Mouse (Mus musculus) lung, embryonic 16.5 days (tissue): ENCODE measurements around the gene Kcna1. TPM values are rescaled to one million over a fixed set of nuclear protein-coding genes. Genes with fewer than 3 reads are reported as not detected.
A peak's percentile ranks its signal among the peaks of the same experiment; 100 is the strongest.

Experiments used
- ATAC-seq: fragments of 200-750 bp; cut with Nextera tagmentation; 2 replicates; pipeline ENCODE4 v1.8.0; 2017; ENCODE audit warnings: low read depth, mild to moderate bottlenecking, moderate library complexity
- H3K27ac ChIP-seq: fragments of 300-500 bp; sonication (generic); 2 replicates; pipeline ENCODE4 v1.5.1; 2014; ENCODE audit warnings: mild to moderate bottlenecking, control low read depth, low read length
- H3K27me3 ChIP-seq: fragments of 300-500 bp; sonication (generic); 2 replicates; pipeline ENCODE4 v1.6.1; 2014; ENCODE audit warnings: low read depth, low read length, mixed read lengths; ENCODE audit not compliant: control insufficient read depth, insufficient read depth
- H3K36me3 ChIP-seq: fragments of 300-500 bp; sonication (generic); 2 replicates; pipeline ENCODE4 v1.6.1; 2014; ENCODE audit warnings: low read length; ENCODE audit not compliant: control insufficient read depth, insufficient read depth
- H3K4me1 ChIP-seq: fragments of 300-500 bp; sonication (generic); replicated peaks from 2 replicates; pipeline ENCODE4 v1.6.1; 2014; ENCODE audit warnings: low read length, mixed read lengths; ENCODE audit not compliant: control insufficient read depth, insufficient read depth
- H3K4me2 ChIP-seq: fragments of 300-500 bp; sonication (generic); 2 replicates; pipeline ENCODE4 v1.6.1; 2014; ENCODE audit warnings: low read depth, low read length, control low read depth
- H3K4me3 ChIP-seq: fragments of 300-500 bp; sonication (generic); 2 replicates; pipeline ENCODE4 v1.5.1; 2014; ENCODE audit warnings: mild to moderate bottlenecking, low read length, control low read depth
- H3K9ac ChIP-seq: fragments of 300-500 bp; sonication (generic); 2 replicates; pipeline ENCODE4 v1.6.1; 2014; ENCODE audit warnings: low read length, control low read depth
- H3K9me3 ChIP-seq: fragments of 300-500 bp; sonication (generic); 2 replicates; pipeline ENCODE4 v1.6.1; 2016; ENCODE audit warnings: low read length; ENCODE audit not compliant: control insufficient read depth
- WGBS: fragments of 180-500 bp; shearing (Covaris S2); extraction: QIAGEN DNeasy Blood & Tissue Kit; methylation state at CpG from one replicate; pipeline ENCODE4 v1.1.7; 2014; 5-methylcytosine and 5-hydroxymethylcytosine counted together
- polyA plus RNA-seq: library from polyadenylated mRNA; unstranded; fragments of >200 nt; fragmentation: Nextera tagmentation; extraction: Ambion mirVana; gene quantifications from 2 replicates; pipeline ENCODE4 v1.2.1, GENCODE M21; 2015

Gene Kcna1
- polyA plus RNA-seq, 1 experiment from 2014 or later, result 0.14 TPM

DNA sequence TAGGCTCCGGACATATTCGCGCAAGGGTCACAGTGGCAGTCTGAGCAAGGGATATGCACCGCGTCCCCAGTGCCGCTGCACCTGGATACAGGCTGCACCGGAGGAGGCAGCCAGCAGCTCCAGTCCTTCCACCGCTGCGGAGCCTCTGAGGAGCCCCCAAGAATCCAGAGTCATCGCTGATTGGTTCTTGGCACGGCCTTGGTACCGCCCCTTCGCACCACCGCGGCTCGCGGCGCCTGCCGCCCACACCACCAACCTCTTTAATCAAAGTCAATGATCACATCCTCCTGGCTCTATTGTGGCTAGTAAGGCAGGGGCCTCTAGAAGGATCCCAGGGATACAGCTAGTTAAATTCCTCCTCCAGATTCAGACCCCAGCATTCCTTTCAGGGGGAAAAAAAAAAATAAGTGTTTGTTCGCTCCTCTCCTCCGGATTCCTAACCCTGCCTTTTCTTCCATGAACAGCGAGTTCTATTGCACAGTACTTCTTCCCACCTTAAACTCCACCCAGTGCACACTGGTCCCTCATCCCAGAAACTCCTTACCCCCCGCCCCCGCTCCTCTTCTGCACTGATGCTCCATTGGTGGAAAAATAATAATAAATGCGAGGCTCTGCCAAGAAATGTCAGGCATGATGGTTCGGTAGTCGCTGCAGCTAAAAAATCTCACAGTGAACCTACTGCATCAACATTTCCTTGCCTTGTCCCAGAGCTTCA is 383 bp downstream of the Kcna1 start:
- peak overlapping the region; percentile 57 for H3K4me2 ChIP-seq
- ATAC-seq, result peak; percentile 82
- H3K9me3 ChIP-seq, result no peaks in the 10 kb centered on the region
- 2% methylated on average over 27 of the region's 27 CpGs for WGBS
- H3K9ac ChIP-seq, result 0 out of 2 replicates have a peak overlapping the region, but pooled peaks have one; percentile 1
- no peaks in the 10 kb centered on the region for H3K36me3 ChIP-seq
- H3K27ac ChIP-seq, result no peak overlapping the region
- H3K4me1 ChIP-seq, result peaks cover 31% of the 10 kb centered on the region
- peaks cover 63% of the 10 kb centered on the region for H3K27me3 ChIP-seq
- peak overlapping the region; percentile 50 for H3K4me3 ChIP-seq

DNA sequence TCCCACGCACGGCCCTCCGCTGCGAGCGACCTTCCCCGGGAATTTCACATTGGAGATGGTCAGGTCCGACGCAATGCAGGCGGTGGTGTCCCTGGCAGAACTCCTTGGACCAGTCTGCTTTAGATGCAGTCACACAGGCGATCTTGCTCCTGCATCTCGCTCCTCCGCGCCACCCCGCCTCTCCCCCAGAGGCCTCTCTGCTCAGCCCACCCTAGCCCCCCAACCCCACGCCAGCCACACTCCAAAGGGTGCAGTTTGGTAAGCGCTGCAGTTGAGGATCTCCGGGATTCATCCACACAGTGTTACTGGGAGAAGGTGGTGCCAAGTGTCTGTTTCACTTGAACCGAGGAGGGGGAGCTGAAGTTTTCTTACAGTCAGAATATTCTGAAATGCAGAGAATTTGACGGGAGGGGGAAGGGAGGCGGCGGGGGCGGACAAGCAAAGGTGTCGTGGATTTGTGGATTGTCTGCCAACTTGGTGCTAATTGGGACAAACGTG is 1.1 kb downstream of the Kcna1 start:
- H3K4me2 ChIP-seq, result peak overlapping the region; percentile 57
- H3K27me3 ChIP-seq, result peaks cover 63% of the 10 kb centered on the region
- H3K9me3 ChIP-seq, result no peaks in the 10 kb centered on the region
- WGBS, result 1% methylated on average over 24 of the region's 24 CpGs
- peak overlapping the region; percentile 50 for H3K4me3 ChIP-seq
- no peak overlapping the region for H3K9ac ChIP-seq
- no peak overlapping the region for H3K27ac ChIP-seq
- peaks cover 31% of the 10 kb centered on the region for H3K4me1 ChIP-seq
- H3K36me3 ChIP-seq, result no peaks in the 10 kb centered on the region
- peak; percentile 43; the same call in 1 of the 2 replicates for ATAC-seq

DNA sequence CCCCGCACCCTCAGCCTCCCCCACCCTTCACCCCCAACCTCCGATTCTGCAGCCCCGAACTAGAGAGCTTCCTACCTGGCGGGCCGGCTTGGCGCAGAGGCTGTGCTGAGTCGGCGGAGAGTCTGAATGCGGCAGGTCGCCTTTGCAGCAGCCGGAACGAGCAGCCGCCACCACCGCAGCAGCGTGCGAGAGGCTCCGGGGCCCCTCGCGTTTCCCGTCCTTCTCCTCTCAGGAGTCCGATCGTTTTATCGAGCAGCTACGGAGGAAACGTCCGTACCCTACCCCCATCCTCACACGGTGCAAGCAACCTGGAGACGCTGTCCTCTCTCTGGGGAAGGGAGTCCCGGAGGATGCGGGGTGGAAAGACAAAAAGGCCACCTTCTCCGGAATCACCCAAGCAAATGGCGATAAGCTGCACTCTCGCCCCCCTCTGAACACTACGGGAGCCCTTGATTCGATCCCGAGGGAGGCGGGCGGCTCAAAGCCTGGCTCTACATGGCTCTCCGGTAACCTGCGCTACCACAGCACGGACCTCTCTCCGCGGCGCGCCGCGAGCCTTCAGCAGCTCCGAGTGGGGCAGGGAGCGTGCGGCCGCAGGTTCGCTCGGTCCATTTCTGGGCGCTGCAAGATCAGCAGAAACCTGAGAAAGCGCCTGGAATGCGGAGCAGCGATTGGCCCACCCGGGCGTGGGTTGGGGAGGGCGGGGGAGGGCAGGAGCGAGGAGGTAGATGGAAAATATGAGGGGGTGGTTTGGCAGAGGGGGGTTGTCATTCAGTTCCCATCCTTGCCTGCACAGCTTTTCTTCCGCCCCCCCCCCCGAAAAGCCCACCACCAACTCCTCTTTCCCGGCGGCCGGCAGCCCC is 1.8 kb downstream of the Kcna1 start:
- WGBS, result under 1% methylated on average over 62 of the region's 66 CpGs
- H3K4me3 ChIP-seq, result peak overlapping the region; percentile 50
- H3K4me1 ChIP-seq, result peaks cover 31% of the 10 kb centered on the region
- H3K36me3 ChIP-seq, result no peaks in the 10 kb centered on the region
- peak overlapping the region; percentile 57 for H3K4me2 ChIP-seq
- H3K27me3 ChIP-seq, result peaks cover 67% of the 10 kb centered on the region
- H3K9ac ChIP-seq, result peak overlapping the region; percentile 32; the same call in 1 of the 2 replicates
- ATAC-seq, result peak; percentile 56
- no peak overlapping the region for H3K27ac ChIP-seq
- no peaks in the 10 kb centered on the region for H3K9me3 ChIP-seq

GRCm38 (mm10) chr6:126643341-126644055 is 2.7 kb downstream of the Kcna1 start:
- Histone ChIP-seq H3K4me1 (peaks cover 31% of the 10 kb centered on the region), H3K4me2 (peak overlapping the region; percentile 57), H3K4me3 (peak overlapping the region; percentile 50), H3K9ac (peak overlapping the region; percentile 4; the same call in 1 of the 2 replicates), H3K27me3 (peaks cover 72% of the 10 kb centered on the region), H3K36me3 (no peaks in the 10 kb centered on the region), H3K27ac (no peak overlapping the region), H3K9me3 (no peaks in the 10 kb centered on the region)
- 2% methylated on average over 25 of the region's 25 CpGs for WGBS
- ATAC-seq, result no peak

- Histone ChIP-seq H3K9ac (no peak overlapping the region), H3K27me3 (peaks cover 72% of the 10 kb centered on the region), H3K27ac (no peak overlapping the region), H3K4me1 (peaks cover 31% of the 10 kb centered on the region), H3K4me2 (peak overlapping the region; percentile 57), H3K9me3 (no peaks in the 10 kb centered on the region), H3K4me3 (peak overlapping the region; percentile 50), H3K36me3 (no peaks in the 10 kb centered on the region)
- no peak for ATAC-seq
- 1% methylated on average over 36 of the region's 36 CpGs for WGBS
Observed at GRCm38 (mm10) chr6:126642856-126643321, 3.3 kb downstream of the Kcna1 start.

GRCm38 (mm10) chr6:126628451-126628850 is 17.7 kb downstream of the Kcna1 start:
- Histone ChIP-seq H3K27me3 (no peaks in the 10 kb centered on the region), H3K9ac (no peak overlapping the region), H3K27ac (no peak overlapping the region), H3K36me3 (no peaks in the 10 kb centered on the region), H3K4me3 (no peak overlapping the region), H3K4me2 (no peak overlapping the region), H3K4me1 (no peaks in the 10 kb centered on the region), H3K9me3 (no peaks in the 10 kb centered on the region)
- no peak for ATAC-seq
- 83% methylated on average over 7 of the region's 7 CpGs for WGBS

GRCm38 (mm10) chr6:126618455-126618854 is 27.7 kb downstream of the Kcna1 start:
- Histone ChIP-seq H3K9ac (no peak overlapping the region), H3K27me3 (no peaks in the 10 kb centered on the region), H3K36me3 (no peaks in the 10 kb centered on the region), H3K9me3 (no peaks in the 10 kb centered on the region), H3K27ac (no peak overlapping the region), H3K4me2 (no peak overlapping the region), H3K4me3 (no peak overlapping the region), H3K4me1 (no peaks in the 10 kb centered on the region)
- ATAC-seq, result no peak
- 78% methylated on average over 4 of the region's 4 CpGs for WGBS

GRCm38 (mm10) chr6:126610746-126611145 is 35.4 kb downstream of the Kcna1 start:
- WGBS, result 69% methylated on average over 4 of the region's 4 CpGs
- ATAC-seq, result no peak
- Histone ChIP-seq H3K4me1 (no peaks in the 10 kb centered on the region), H3K9me3 (no peaks in the 10 kb centered on the region), H3K36me3 (no peaks in the 10 kb centered on the region), H3K4me3 (no peak overlapping the region), H3K27me3 (no peaks in the 10 kb centered on the region), H3K27ac (no peak overlapping the region), H3K4me2 (no peak overlapping the region), H3K9ac (no peak overlapping the region)
